Mouse (Mus musculus) hindbrain, embryonic 16.5 days (tissue): ENCODE data around the gene Tead2. TPM values are rescaled to one million over a fixed set of nuclear protein-coding genes. Genes with fewer than 3 reads are reported as not detected.

ENCODE experiments used
- ATAC-seq: fragments of 200-750 bp; cut with Nextera tagmentation; 2 replicates; pipeline ENCODE4 v1.8.0; 2017; ENCODE audit warnings: moderate TSS enrichment, moderate library complexity
- H3K27ac ChIP-seq: fragments of 300-500 bp; sonication (generic); 2 replicates; pipeline ENCODE4 v1.5.1; 2014; ENCODE audit warnings: low read depth, mild to moderate bottlenecking, control low read depth, low read length, moderate library complexity
- H3K27me3 ChIP-seq: fragments of 300-500 bp; sonication (generic); replicated peaks from 2 replicates; pipeline ENCODE4 v1.6.1; 2014; ENCODE audit warnings: low read length; ENCODE audit not compliant: control insufficient read depth, insufficient read depth
- H3K36me3 ChIP-seq: fragments of 300-500 bp; sonication (generic); 2 replicates; pipeline ENCODE4 v1.6.1; 2014; ENCODE audit warnings: mild to moderate bottlenecking, low read length, moderate library complexity, mixed read lengths; ENCODE audit not compliant: control insufficient read depth, insufficient read depth
- H3K4me1 ChIP-seq: fragments of 300-500 bp; sonication (generic); 2 replicates; pipeline ENCODE4 v1.6.1; 2014; ENCODE audit warnings: low read depth, low read length; ENCODE audit not compliant: control insufficient read depth, insufficient read depth
- H3K4me2 ChIP-seq: fragments of 300-500 bp; sonication (generic); 2 replicates; pipeline ENCODE4 v1.6.1; 2014; ENCODE audit warnings: mild to moderate bottlenecking, low read length, control low read depth, moderate library complexity
- H3K4me3 ChIP-seq: fragments of 300-500 bp; sonication (generic); 2 replicates; pipeline ENCODE4 v1.5.1; 2014; ENCODE audit warnings: mild to moderate bottlenecking, low read length, control low read depth, moderate library complexity
- H3K9ac ChIP-seq: fragments of 300-500 bp; sonication (generic); 2 replicates; pipeline ENCODE4 v1.6.1; 2014; ENCODE audit warnings: low read depth, mild to moderate bottlenecking, control low read depth, low read length, moderate library complexity
- H3K9me3 ChIP-seq: fragments of 300-500 bp; sonication (generic); 2 replicates; pipeline ENCODE4 v1.6.1; 2014; ENCODE audit warnings: mild to moderate bottlenecking, low read length, moderate library complexity; ENCODE audit not compliant: control insufficient read depth
- WGBS: fragments of 180-500 bp; shearing (Covaris S2); extraction: QIAGEN DNeasy Blood & Tissue Kit; methylation state at CpG from one replicate; pipeline ENCODE4 v1.1.7; 2014; 5-methylcytosine and 5-hydroxymethylcytosine counted together
- polyA plus RNA-seq: library from polyadenylated mRNA; unstranded; fragments of >200 nt; fragmentation: Nextera tagmentation; extraction: Ambion mirVana; gene quantifications from 2 replicates; pipeline ENCODE4 v1.2.1, GENCODE M21; 2015

The Tead2 gene
- polyA plus RNA-seq, 1 experiment from 2014 or later: 46.9 TPM

- no peak overlapping the region for H3K4me3 ChIP-seq
- peak overlapping the region; percentile 34 for H3K4me2 ChIP-seq
- H3K36me3 ChIP-seq: no peaks in the 10 kb centered on the region
- H3K9me3 ChIP-seq: no peaks in the 10 kb centered on the region
- no peak overlapping the region for H3K9ac ChIP-seq
- H3K4me1 ChIP-seq: peaks cover 8% of the 10 kb centered on the region
- H3K27ac ChIP-seq: no peak overlapping the region
- ATAC-seq: peak; percentile 58
- peaks cover 5% of the 10 kb centered on the region for H3K27me3 ChIP-seq
- 7% methylated on average over 21 of the region's 21 CpGs for WGBS
These were observed 19.5 kb downstream of the Tead2 start for GRCm38 (mm10) chr7:45234922-45235571.

DNA sequence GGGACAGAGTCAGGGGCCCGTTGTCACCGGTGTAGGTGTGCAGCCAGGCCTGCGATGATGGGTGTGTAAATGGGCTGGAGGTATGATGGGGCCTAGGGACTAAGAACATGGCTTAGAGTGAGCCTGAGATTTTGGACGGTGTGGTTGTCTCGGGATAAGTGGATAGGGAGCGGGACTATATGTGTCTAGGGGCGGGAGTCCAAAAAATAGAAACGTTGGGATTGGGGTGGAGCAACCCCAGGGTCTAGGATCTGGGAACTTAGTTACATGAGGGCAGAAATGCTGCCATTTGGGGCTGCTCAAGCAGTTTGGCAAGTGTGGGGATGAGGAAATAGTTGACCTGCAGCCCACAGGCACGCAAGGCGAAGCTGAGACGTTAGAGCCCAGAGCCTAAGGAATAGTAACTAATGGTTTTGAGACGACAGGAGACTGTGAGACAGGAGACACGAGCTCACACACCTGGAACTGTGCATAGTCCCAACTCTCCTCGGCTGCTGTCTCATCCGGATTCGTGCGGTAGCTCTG lies 20.2 kb downstream of the Tead2 start:
- Histone ChIP-seq H3K36me3 (no peaks in the 10 kb centered on the region), H3K9ac (no peak overlapping the region)

GRCm38 (mm10) chr7:45237747-45238699 lies 22.5 kb downstream of the Tead2 start:
- ATAC-seq: no peak
- 72% methylated on average over 17 of the region's 17 CpGs for WGBS
- no peak overlapping the region for H3K27ac ChIP-seq
- H3K4me1 ChIP-seq: peaks cover 14% of the 10 kb centered on the region
- no peaks in the 10 kb centered on the region for H3K36me3 ChIP-seq
- no peaks in the 10 kb centered on the region for H3K9me3 ChIP-seq
- H3K9ac ChIP-seq: no peak overlapping the region
- no peak overlapping the region for H3K4me2 ChIP-seq
- H3K27me3 ChIP-seq: peaks cover 5% of the 10 kb centered on the region
- no peak overlapping the region for H3K4me3 ChIP-seq

More for the DNA sequence above, 20.2 kb downstream of the Tead2 start:
- Histone ChIP-seq H3K4me1 (peaks cover 10% of the 10 kb centered on the region), H3K4me2 (peak overlapping the region; percentile 34; the same call in 1 of the 2 replicates), H3K9me3 (no peaks in the 10 kb centered on the region), H3K27ac (no peak overlapping the region), H3K27me3 (peaks cover 5% of the 10 kb centered on the region), H3K4me3 (no peak overlapping the region)
- WGBS: 35% methylated on average over 17 of the region's 17 CpGs
- no peak for ATAC-seq

- Histone ChIP-seq H3K4me1 (peaks cover 12% of the 10 kb centered on the region), H3K4me3 (no peak within 1 kb of the TSS), H3K27ac (no peak within 1 kb of the TSS), H3K9me3 (no peaks in the 10 kb centered on the region), H3K9ac (no peak within 1 kb of the TSS), H3K4me2 (no peak within 1 kb of the TSS), H3K27me3 (peaks cover 5% of the 10 kb centered on the region), H3K36me3 (no peaks in the 10 kb centered on the region)
- WGBS: 40% methylated on average over 20 of the region's 20 CpGs
- no peak for ATAC-seq
These were observed 23.4 kb downstream of the Tead2 start, which contains the start of gene Cd37 for GRCm38 (mm10) chr7:45238723-45239496. TSS of gene Cd37 (minus strand) at chr7:45239115.

DNA sequence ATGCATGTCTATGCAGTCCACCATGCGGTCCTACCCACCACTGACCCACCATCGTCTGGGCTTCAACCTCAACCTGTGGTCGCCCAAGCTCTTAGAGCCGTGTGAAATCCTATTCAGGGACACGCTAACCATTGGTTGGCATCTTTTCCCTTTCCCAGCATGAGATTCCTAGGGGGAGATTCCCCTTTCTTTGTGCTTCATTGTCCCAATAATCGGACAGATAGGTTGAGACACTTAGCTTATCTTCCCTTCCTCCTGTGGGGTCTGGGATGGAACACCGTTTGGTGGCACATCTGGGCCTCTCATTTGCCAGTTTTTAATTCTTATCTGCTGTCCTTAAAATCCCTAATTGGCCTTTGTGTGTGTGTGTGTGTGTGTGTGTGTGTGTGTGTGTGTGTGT lies 24.6 kb downstream of the Tead2 start:
- Histone ChIP-seq H3K4me3 (no peak overlapping the region), H3K4me2 (no peak overlapping the region; the same call in 1 of the 2 replicates), H3K27me3 (peaks cover 5% of the 10 kb centered on the region), H3K36me3 (no peaks in the 10 kb centered on the region), H3K9me3 (no peaks in the 10 kb centered on the region), H3K9ac (no peak overlapping the region), H3K27ac (no peak overlapping the region), H3K4me1 (peaks cover 6% of the 10 kb centered on the region; the same call in 1 of the 2 replicates)
- no peak for ATAC-seq
- 64% methylated on average over 7 of the region's 7 CpGs for WGBS

DNA sequence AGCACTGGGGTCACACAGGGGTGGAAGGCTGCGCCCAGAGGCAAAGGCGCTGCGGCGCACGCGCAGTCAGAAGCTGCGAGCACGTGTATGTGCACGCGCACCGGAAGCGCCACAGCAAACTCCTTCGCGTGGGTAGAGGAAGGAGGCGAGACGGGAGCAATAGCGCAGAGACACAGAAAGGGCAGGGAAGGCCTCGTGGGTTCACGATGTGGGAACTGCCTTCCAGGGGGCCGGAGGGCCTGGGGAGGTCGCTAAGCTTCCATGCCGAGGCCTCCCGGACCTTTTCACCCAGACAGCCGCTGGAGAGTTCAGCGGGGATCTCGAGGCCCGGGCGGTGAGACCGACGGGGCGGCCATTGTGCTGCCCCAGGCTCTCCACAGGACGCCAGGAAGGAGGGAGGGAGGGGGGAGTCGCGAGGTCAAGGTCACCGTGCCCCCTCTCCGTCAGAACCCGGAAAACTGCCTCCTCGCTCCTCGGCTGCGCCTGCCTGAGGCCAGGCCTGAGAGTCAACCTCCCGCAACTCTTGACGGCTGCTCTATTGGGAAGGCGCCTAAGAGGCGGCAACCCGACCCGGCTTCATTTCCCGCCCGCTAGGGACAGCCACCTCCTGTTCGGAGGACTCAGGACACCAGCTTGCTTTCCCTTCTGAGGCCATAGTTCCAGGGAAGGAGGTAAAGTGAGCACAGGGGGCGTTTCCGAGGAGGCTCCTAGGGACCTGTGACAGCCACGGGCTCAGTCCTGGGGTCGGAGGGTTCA lies 25.3 kb downstream of the Tead2 start, which contains the start of gene Slc6a16:
Slc6a16 (plus strand) TSS at position 453 of the 756 bp plus-strand sequence.
- H3K9ac ChIP-seq: peak within 1 kb of the TSS; percentile 58
- peak; percentile 80 for ATAC-seq
- peaks cover 3% of the 10 kb centered on the region for H3K27me3 ChIP-seq
- H3K9me3 ChIP-seq: no peaks in the 10 kb centered on the region
- no peak within 1 kb of the TSS for H3K27ac ChIP-seq
- H3K36me3 ChIP-seq: no peaks in the 10 kb centered on the region
- 6% methylated on average over 53 of the region's 53 CpGs for WGBS
- H3K4me1 ChIP-seq: peaks cover 6% of the 10 kb centered on the region; the same call in 1 of the 2 replicates
- H3K4me3 ChIP-seq: peak within 1 kb of the TSS; percentile 43
- peak within 1 kb of the TSS; percentile 73 for H3K4me2 ChIP-seq

DNA sequence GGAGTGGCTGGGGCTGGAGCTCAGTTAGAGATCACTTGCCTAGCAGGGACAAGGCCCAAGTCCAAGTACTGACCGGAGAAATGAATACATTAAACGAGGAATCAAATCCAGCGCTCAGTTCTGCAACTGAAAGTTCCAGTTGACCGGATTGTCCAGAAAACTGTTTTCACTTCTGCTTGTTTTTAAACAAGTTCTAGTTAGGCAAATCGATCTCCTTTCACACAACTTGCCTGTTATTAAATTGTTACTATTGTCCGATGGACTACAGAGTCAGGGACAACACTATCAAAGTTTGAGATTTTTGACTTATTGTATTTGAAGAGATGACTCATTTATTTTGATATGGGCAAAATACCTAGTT lies 25.8 kb downstream of the Tead2 start:
- H3K36me3 ChIP-seq: no peaks in the 10 kb centered on the region
- no peak overlapping the region for H3K27ac ChIP-seq
- peaks cover 3% of the 10 kb centered on the region for H3K27me3 ChIP-seq
- peak overlapping the region; percentile 73 for H3K4me2 ChIP-seq
- no peaks in the 10 kb centered on the region for H3K9me3 ChIP-seq
- ATAC-seq: no peak
- 79% methylated on average over 6 of the region's 6 CpGs for WGBS
- H3K9ac ChIP-seq: peak overlapping the region; percentile 58; the same call in 1 of the 2 replicates
- peaks cover 6% of the 10 kb centered on the region; the same call in 1 of the 2 replicates for H3K4me1 ChIP-seq
- H3K4me3 ChIP-seq: peak overlapping the region; percentile 43

GRCm38 (mm10) chr7:45247666-45248065 lies 32.1 kb downstream of the Tead2 start:
- no peak overlapping the region for H3K4me3 ChIP-seq
- no peak overlapping the region for H3K9ac ChIP-seq
- ATAC-seq: no peak
- H3K9me3 ChIP-seq: no peaks in the 10 kb centered on the region
- H3K27me3 ChIP-seq: no peaks in the 10 kb centered on the region
- WGBS: 41% methylated on average over 3 of the region's 3 CpGs
- H3K4me2 ChIP-seq: no peak overlapping the region
- no peaks in the 10 kb centered on the region for H3K36me3 ChIP-seq
- no peak overlapping the region for H3K27ac ChIP-seq
- no peaks in the 10 kb centered on the region for H3K4me1 ChIP-seq
